Mouse (Mus musculus): Measurements from ENCODE around the gene Psmb7. TPM values are rescaled to one million over a fixed set of nuclear protein-coding genes. Genes with fewer than 3 reads are reported as not detected.

The Psmb7 gene
- polyA plus RNA-seq, 1 experiment from 2014 or later: 234 TPM

GRCm38 (mm10) chr2:38623411-38623810 lies 20.5 kb downstream of the Psmb7 start:
- Histone ChIP-seq H3K27ac (ENCODE audit: low read length) (no peak overlapping the region), H3K27me3 (replicated peaks; ENCODE audit: control insufficient read depth, insufficient read depth, low read length) (no peaks in the 10 kb centered on the region), H3K4me1 (ENCODE audit: control insufficient read depth, insufficient read depth, low read length) (0 out of 2 replicates have a peak, but pooled peaks cover 5% of the 10 kb centered on the region), H3K4me2 (ENCODE audit: low read depth, low read length) (no peak overlapping the region), H3K9me3 (ENCODE audit: control insufficient read depth, low read length) (no peaks in the 10 kb centered on the region), H3K9ac (ENCODE audit: low read depth, low read length) (no peak overlapping the region), H3K36me3 (ENCODE audit: control insufficient read depth, insufficient read depth, low read length) (peaks cover 2% of the 10 kb centered on the region; the same call in 1 of the 2 replicates), H3K4me3 (ENCODE audit: low read length) (no peak overlapping the region)
- WGBS: 82% methylated on average over 3 of the region's 3 CpGs
- ATAC-seq: no peak

GRCm38 (mm10) chr2:38621610-38622021 lies 22.3 kb downstream of the Psmb7 start:
- no peak for ATAC-seq
- Histone ChIP-seq H3K4me1 (ENCODE audit: control insufficient read depth, insufficient read depth, low read length) (0 out of 2 replicates have a peak, but pooled peaks cover 5% of the 10 kb centered on the region), H3K4me3 (ENCODE audit: low read length) (no peak overlapping the region), H3K36me3 (ENCODE audit: control insufficient read depth, insufficient read depth, low read length) (peaks cover 7% of the 10 kb centered on the region), H3K27me3 (replicated peaks; ENCODE audit: control insufficient read depth, insufficient read depth, low read length) (no peaks in the 10 kb centered on the region), H3K9ac (ENCODE audit: low read depth, low read length) (no peak overlapping the region), H3K4me2 (ENCODE audit: low read depth, low read length) (no peak overlapping the region), H3K27ac (ENCODE audit: low read length) (no peak overlapping the region), H3K9me3 (ENCODE audit: control insufficient read depth, low read length) (no peaks in the 10 kb centered on the region)
- 65% methylated on average over 6 of the region's 6 CpGs for WGBS

GRCm38 (mm10) chr2:38621076-38621475 lies 22.8 kb downstream of the Psmb7 start:
- Histone ChIP-seq H3K27me3 (replicated peaks; ENCODE audit: control insufficient read depth, insufficient read depth, low read length) (no peaks in the 10 kb centered on the region), H3K4me3 (ENCODE audit: low read length) (no peak overlapping the region), H3K4me2 (ENCODE audit: low read depth, low read length) (no peak overlapping the region), H3K4me1 (ENCODE audit: control insufficient read depth, insufficient read depth, low read length) (0 out of 2 replicates have a peak, but pooled peaks cover 5% of the 10 kb centered on the region), H3K9me3 (ENCODE audit: control insufficient read depth, low read length) (no peaks in the 10 kb centered on the region), H3K9ac (ENCODE audit: low read depth, low read length) (no peak overlapping the region), H3K27ac (ENCODE audit: low read length) (no peak overlapping the region), H3K36me3 (ENCODE audit: control insufficient read depth, insufficient read depth, low read length) (peaks cover 7% of the 10 kb centered on the region)
- 81% methylated on average over 4 of the region's 4 CpGs for WGBS
- ATAC-seq: no peak

- no peaks in the 10 kb centered on the region for H3K27me3 ChIP-seq (replicated peaks; ENCODE audit: control insufficient read depth, insufficient read depth, low read length)
- 89% methylated on average over 4 of the region's 4 CpGs for WGBS
- 0 out of 2 replicates have a peak, but pooled peaks cover 5% of the 10 kb centered on the region for H3K4me1 ChIP-seq (ENCODE audit: control insufficient read depth, insufficient read depth, low read length)
- ATAC-seq: no peak
- no peak overlapping the region for H3K4me2 ChIP-seq (ENCODE audit: low read depth, low read length)
- H3K4me3 ChIP-seq (ENCODE audit: low read length): no peak overlapping the region
- no peaks in the 10 kb centered on the region for H3K9me3 ChIP-seq (ENCODE audit: control insufficient read depth, low read length)
- no peak overlapping the region for H3K27ac ChIP-seq (ENCODE audit: low read length)
- H3K36me3 ChIP-seq (ENCODE audit: control insufficient read depth, insufficient read depth, low read length): peaks cover 7% of the 10 kb centered on the region
- H3K9ac ChIP-seq (ENCODE audit: low read depth, low read length): no peak overlapping the region
Observed at GRCm38 (mm10) chr2:38619777-38620176, 24.1 kb downstream of the Psmb7 start.

- peaks cover 7% of the 10 kb centered on the region for H3K36me3 ChIP-seq (ENCODE audit: control insufficient read depth, insufficient read depth, low read length)
- H3K27ac ChIP-seq (ENCODE audit: low read length): no peak overlapping the region
- no peaks in the 10 kb centered on the region for H3K9me3 ChIP-seq (ENCODE audit: control insufficient read depth, low read length)
- no peak overlapping the region for H3K4me3 ChIP-seq (ENCODE audit: low read length)
- H3K27me3 ChIP-seq (replicated peaks; ENCODE audit: control insufficient read depth, insufficient read depth, low read length): no peaks in the 10 kb centered on the region
- H3K9ac ChIP-seq (ENCODE audit: low read depth, low read length): no peak overlapping the region
- H3K4me1 ChIP-seq (ENCODE audit: control insufficient read depth, insufficient read depth, low read length): no peaks in the 10 kb centered on the region
- H3K4me2 ChIP-seq (ENCODE audit: low read depth, low read length): no peak overlapping the region
- 88% methylated on average over 5 of the region's 5 CpGs for WGBS
- no peak for ATAC-seq
Observed at GRCm38 (mm10) chr2:38616956-38617872, 26.7 kb downstream of the Psmb7 start.

GRCm38 (mm10) chr2:38616072-38616471 lies 27.8 kb downstream of the Psmb7 start:
- H3K4me2 ChIP-seq (ENCODE audit: low read depth, low read length): no peak overlapping the region
- H3K27ac ChIP-seq (ENCODE audit: low read length): no peak overlapping the region
- no peaks in the 10 kb centered on the region for H3K4me1 ChIP-seq (ENCODE audit: control insufficient read depth, insufficient read depth, low read length)
- H3K36me3 ChIP-seq (ENCODE audit: control insufficient read depth, insufficient read depth, low read length): peaks cover 7% of the 10 kb centered on the region
- no peaks in the 10 kb centered on the region for H3K27me3 ChIP-seq (replicated peaks; ENCODE audit: control insufficient read depth, insufficient read depth, low read length)
- 52% methylated on average over 4 of the region's 4 CpGs for WGBS
- no peak overlapping the region for H3K9ac ChIP-seq (ENCODE audit: low read depth, low read length)
- no peak overlapping the region for H3K4me3 ChIP-seq (ENCODE audit: low read length)
- H3K9me3 ChIP-seq (ENCODE audit: control insufficient read depth, low read length): no peaks in the 10 kb centered on the region
- ATAC-seq: no peak

- H3K9ac ChIP-seq (ENCODE audit: low read depth, low read length): no peak overlapping the region
- 81% methylated on average over 6 of the region's 6 CpGs for WGBS
- no peaks in the 10 kb centered on the region for H3K4me1 ChIP-seq (ENCODE audit: control insufficient read depth, insufficient read depth, low read length)
- H3K27me3 ChIP-seq (replicated peaks; ENCODE audit: control insufficient read depth, insufficient read depth, low read length): no peaks in the 10 kb centered on the region
- no peak overlapping the region for H3K4me2 ChIP-seq (ENCODE audit: low read depth, low read length)
- no peaks in the 10 kb centered on the region for H3K9me3 ChIP-seq (ENCODE audit: control insufficient read depth, low read length)
- ATAC-seq: no peak
- H3K36me3 ChIP-seq (ENCODE audit: control insufficient read depth, insufficient read depth, low read length): peaks cover 7% of the 10 kb centered on the region
- no peak overlapping the region for H3K27ac ChIP-seq (ENCODE audit: low read length)
- no peak overlapping the region for H3K4me3 ChIP-seq (ENCODE audit: low read length)
Observed at GRCm38 (mm10) chr2:38614437-38614836, 29.4 kb downstream of the Psmb7 start.

GRCm38 (mm10) chr2:38613576-38613975 lies 30.3 kb downstream of the Psmb7 start:
- ATAC-seq: no peak
- no peaks in the 10 kb centered on the region for H3K9me3 ChIP-seq (ENCODE audit: control insufficient read depth, low read length)
- no peak overlapping the region for H3K4me3 ChIP-seq (ENCODE audit: low read length)
- 93% methylated on average over 3 of the region's 3 CpGs for WGBS
- H3K9ac ChIP-seq (ENCODE audit: low read depth, low read length): no peak overlapping the region
- H3K27me3 ChIP-seq (replicated peaks; ENCODE audit: control insufficient read depth, insufficient read depth, low read length): no peaks in the 10 kb centered on the region
- peaks cover 5% of the 10 kb centered on the region for H3K36me3 ChIP-seq (ENCODE audit: control insufficient read depth, insufficient read depth, low read length)
- no peaks in the 10 kb centered on the region for H3K4me1 ChIP-seq (ENCODE audit: control insufficient read depth, insufficient read depth, low read length)
- H3K27ac ChIP-seq (ENCODE audit: low read length): no peak overlapping the region
- H3K4me2 ChIP-seq (ENCODE audit: low read depth, low read length): no peak overlapping the region

- ATAC-seq: no peak
- WGBS: 88% methylated on average over 6 of the region's 6 CpGs
- Histone ChIP-seq H3K9ac (ENCODE audit: low read depth, low read length) (no peak overlapping the region), H3K4me1 (ENCODE audit: control insufficient read depth, insufficient read depth, low read length) (no peaks in the 10 kb centered on the region), H3K36me3 (ENCODE audit: control insufficient read depth, insufficient read depth, low read length) (no peaks in the 10 kb centered on the region), H3K9me3 (ENCODE audit: control insufficient read depth, low read length) (no peaks in the 10 kb centered on the region), H3K4me2 (ENCODE audit: low read depth, low read length) (no peak overlapping the region), H3K27ac (ENCODE audit: low read length) (no peak overlapping the region), H3K27me3 (replicated peaks; ENCODE audit: control insufficient read depth, insufficient read depth, low read length) (no peaks in the 10 kb centered on the region), H3K4me3 (ENCODE audit: low read length) (no peak overlapping the region)
Observed at GRCm38 (mm10) chr2:38612596-38612995, 31.3 kb downstream of the Psmb7 start.
